10 mouse cellular contexts compared by ENCODE assay signal in the genomic region with DNA sequence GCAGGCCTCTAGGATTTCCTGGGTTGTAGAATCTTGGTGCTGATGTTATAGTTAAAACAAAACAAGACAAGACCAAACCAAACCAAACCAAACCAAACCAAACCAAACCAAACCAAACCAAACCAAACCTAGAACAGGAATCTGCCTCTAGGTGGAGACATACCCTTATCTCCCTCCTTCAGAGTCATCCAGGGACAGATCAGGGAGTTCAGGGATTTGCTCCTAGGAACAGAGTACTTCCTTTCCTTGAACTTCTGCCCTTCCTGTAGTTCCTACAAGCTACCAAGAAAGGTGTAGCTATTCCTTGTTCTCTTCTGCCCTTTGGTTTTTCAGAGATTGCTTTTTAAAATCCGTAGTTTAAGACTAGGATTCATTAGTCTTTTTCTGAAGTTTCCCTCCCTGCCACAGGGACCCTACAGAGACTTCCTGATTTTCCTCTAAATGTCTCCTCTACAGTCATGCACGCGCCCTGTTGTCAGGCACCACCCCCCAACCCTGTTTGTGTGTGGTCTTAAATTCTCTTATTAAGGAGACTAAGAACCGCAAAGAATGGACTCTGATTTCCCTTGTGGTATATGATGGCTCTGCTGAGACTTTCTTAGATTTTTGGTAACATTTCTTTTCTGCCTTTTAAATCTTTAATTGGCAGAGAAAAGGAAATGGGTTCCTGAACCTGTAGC.
A peak's percentile ranks its signal among the peaks of the same experiment; 100 is the strongest.
DNase-seq lines count a peak whose midpoint lies in the region; ATAC-seq lines count a peak whose summit lies in the region.
"Had no signal": no experiment of that assay in that cellular context is flagged by ENCODE, and none has a peak within 500 bp of the region (broad histone marks: within the 10 kb centered on the region; RNA-seq: fewer than 3 reads in every experiment).

No protein-coding gene starts in this region.

- no peaks in the 10 kb centered on the region for H3K9me3 ChIP-seq in hindbrain, embryonic 14.5 days (ENCODE audit: control insufficient read depth, low read length)
- no peaks in the 10 kb centered on the region for H3K9me3 ChIP-seq in hindbrain, embryonic 13.5 days
- H3K9me3 ChIP-seq: embryonic facial prominence, embryonic 15.5 days; midbrain, embryonic 12.5 days had no signal

- whole genome bisulfite sequencing in hindbrain, embryonic 14.5 days = 32% methylated on average over 4 of the region's 4 CpGs
- 35% methylated on average over 4 of the region's 4 CpGs for WGBS in hindbrain, embryonic 13.5 days

- no peak for ATAC-seq in hindbrain, embryonic 14.5 days (ENCODE audit: low FRiP score)
- no peak for ATAC-seq in hindbrain, embryonic 13.5 days (ENCODE audit: low FRiP score)

- H3K27ac ChIP-seq in hindbrain, embryonic 14.5 days = no peak overlapping the region
- no peak overlapping the region for H3K27ac ChIP-seq in hindbrain, embryonic 13.5 days
- H3K27ac ChIP-seq: embryonic facial prominence, embryonic 15.5 days; midbrain, embryonic 12.5 days had no signal

- DNase-seq in hindbrain, embryonic 14.5 days (ENCODE audit: low spot score) = peak; percentile 45
- peak; percentile 15 for DNase-seq in lung, postnatal 10 days
- no peak for DNase-seq in lung, postnatal 4 days
- peak; percentile 2 for DNase-seq in adipocyte (ENCODE audit: low spot score)
- peak; percentile 66 for DNase-seq in retina, embryonic 14.5 days (ENCODE audit: low spot score)
- no peak for DNase-seq in heart, postnatal 14 days
- DNase-seq: layer of hippocampus, postnatal 36 days had no signal

- intact Hi-C loops in heart, postnatal 14 days (cut with DNase I) = no loop called here

- H3K36me3 ChIP-seq in hindbrain, embryonic 14.5 days (replicated peaks; ENCODE audit: control insufficient read depth, insufficient read depth) = no peaks in the 10 kb centered on the region
- no peaks in the 10 kb centered on the region for H3K36me3 ChIP-seq in hindbrain, embryonic 13.5 days
- H3K36me3 ChIP-seq: embryonic facial prominence, embryonic 15.5 days; midbrain, embryonic 12.5 days had no signal

- H3K9ac ChIP-seq in hindbrain, embryonic 14.5 days = no peak overlapping the region
- H3K9ac ChIP-seq in hindbrain, embryonic 13.5 days = no peak overlapping the region
- H3K9ac ChIP-seq: embryonic facial prominence, embryonic 15.5 days; midbrain, embryonic 12.5 days had no signal

- H3K4me2 ChIP-seq in hindbrain, embryonic 14.5 days (replicated peaks) = no peak overlapping the region
- H3K4me2 ChIP-seq in hindbrain, embryonic 13.5 days = no peak overlapping the region
- H3K4me2 ChIP-seq: embryonic facial prominence, embryonic 15.5 days; midbrain, embryonic 12.5 days had no signal

- H3K4me1 ChIP-seq in hindbrain, embryonic 14.5 days (replicated peaks; ENCODE audit: control insufficient read depth, insufficient read depth, low read length) = no peaks in the 10 kb centered on the region
- no peaks in the 10 kb centered on the region for H3K4me1 ChIP-seq in hindbrain, embryonic 13.5 days (replicated peaks)
- H3K4me1 ChIP-seq: embryonic facial prominence, embryonic 15.5 days; midbrain, embryonic 12.5 days had no signal

- H3K27me3 ChIP-seq in hindbrain, embryonic 14.5 days (ENCODE audit: control insufficient read depth, insufficient read depth, low read length) = no peaks in the 10 kb centered on the region
- no peaks in the 10 kb centered on the region for H3K27me3 ChIP-seq in hindbrain, embryonic 13.5 days
- H3K27me3 ChIP-seq: embryonic facial prominence, embryonic 15.5 days; midbrain, embryonic 12.5 days had no signal

- no peak overlapping the region for H3K4me3 ChIP-seq in hindbrain, embryonic 14.5 days (replicated peaks; ENCODE audit: low read length)
- H3K4me3 ChIP-seq in hindbrain, embryonic 13.5 days = no peak overlapping the region
- H3K4me3 ChIP-seq: embryonic facial prominence, embryonic 15.5 days; midbrain, embryonic 12.5 days had no signal

Comparison
In these comparisons a context has a peak if more than half of its experiments do, and no peak if none do; other contexts are left out.
1. DNase-seq: peak in hindbrain, embryonic 14.5 days (single experiment), lung, postnatal 10 days (single experiment), adipocyte (single experiment) and retina, embryonic 14.5 days (single experiment); none in lung, postnatal 4 days (0 of 2) and heart, postnatal 14 days (0 of 2).